Mouse (Mus musculus) liver, postnatal 0 days (tissue): ENCODE measurements around the gene Abcb5. TPM values are rescaled to one million over a fixed set of nuclear protein-coding genes. Genes with fewer than 3 reads are reported as not detected.

ENCODE experiments used
- ATAC-seq: fragments of 200-750 bp; cut with Nextera tagmentation; 2 replicates; pipeline ENCODE4 v1.8.0; 2017; ENCODE audit warnings: mild to moderate bottlenecking, moderate library complexity
- DNase-seq: peaks from one replicate; pipeline ENCODE4 v3.0.0-alpha.2; 2016
- H3K27ac ChIP-seq: fragments of 300-500 bp; sonication (generic); 2 replicates; pipeline ENCODE4 v1.5.1; 2014; ENCODE audit warnings: antibody characterized with exemption, moderate library complexity, mild to moderate bottlenecking, low read depth
- H3K27me3 ChIP-seq: fragments of 300-500 bp; sonication (generic); 2 replicates; pipeline ENCODE4 v1.6.1; 2014; ENCODE audit warnings: low read length, control low read depth, mixed read lengths; ENCODE audit not compliant: insufficient read depth
- H3K36me3 ChIP-seq: fragments of 300-500 bp; sonication (generic); replicated peaks from 2 replicates; pipeline ENCODE4 v1.6.1; 2014; ENCODE audit warnings: mild to moderate bottlenecking, control low read depth, low read length, moderate library complexity, mixed read lengths; ENCODE audit not compliant: insufficient read depth
- H3K4me1 ChIP-seq: fragments of 300-500 bp; sonication (generic); 2 replicates; pipeline ENCODE4 v1.6.1; 2014; ENCODE audit warnings: antibody characterized with exemption, mild to moderate bottlenecking, control low read depth; ENCODE audit not compliant: insufficient read depth
- H3K4me2 ChIP-seq: fragments of 300-500 bp; sonication (generic); 2 replicates; pipeline ENCODE4 v1.6.1; 2014; ENCODE audit warnings: low read depth, mild to moderate bottlenecking, low read length, moderate library complexity, mixed read lengths
- H3K4me3 ChIP-seq: fragments of 300-500 bp; sonication (generic); 2 replicates; pipeline ENCODE4 v1.5.1; 2014; ENCODE audit warnings: low read depth, low read length
- H3K9ac ChIP-seq: fragments of 300-500 bp; sonication (generic); replicated peaks from 2 replicates; pipeline ENCODE4 v1.6.1; 2014; ENCODE audit warnings: mild to moderate bottlenecking, moderate library complexity
- H3K9me3 ChIP-seq: fragments of 300-500 bp; sonication (generic); 2 replicates; pipeline ENCODE4 v1.6.1; 2016; ENCODE audit warnings: mild to moderate bottlenecking, control low read depth, low read length, mixed read lengths
- CTCF ChIP-seq: sonication (generic); IDR thresholded peaks from 2 replicates; pipeline ENCODE4 v1.5.1; 2016; ENCODE audit warnings: antibody characterized with exemption, low read depth
- EP300 ChIP-seq: IDR thresholded peaks from 2 replicates; pipeline ENCODE4 v1.6.1; 2016; ENCODE audit warnings: antibody characterized with exemption, low read depth, mild to moderate bottlenecking
- WGBS: fragments of 180-500 bp; shearing (Covaris S2); extraction: QIAGEN DNeasy Blood & Tissue Kit; methylation state at CpG from one replicate; pipeline ENCODE4 v1.1.7; 2014; ENCODE audit not compliant: insufficient replicate concordance; 5-methylcytosine and 5-hydroxymethylcytosine counted together
- polyA plus RNA-seq: library from polyadenylated mRNA; unstranded; fragments of >200 nt; fragmentation: Nextera tagmentation; extraction: Ambion mirVana; gene quantifications from 2 replicates; pipeline ENCODE4 v1.2.1, GENCODE M21; 2015

The Abcb5 gene
- not detected in 2 replicates for polyA plus RNA-seq

DNA sequence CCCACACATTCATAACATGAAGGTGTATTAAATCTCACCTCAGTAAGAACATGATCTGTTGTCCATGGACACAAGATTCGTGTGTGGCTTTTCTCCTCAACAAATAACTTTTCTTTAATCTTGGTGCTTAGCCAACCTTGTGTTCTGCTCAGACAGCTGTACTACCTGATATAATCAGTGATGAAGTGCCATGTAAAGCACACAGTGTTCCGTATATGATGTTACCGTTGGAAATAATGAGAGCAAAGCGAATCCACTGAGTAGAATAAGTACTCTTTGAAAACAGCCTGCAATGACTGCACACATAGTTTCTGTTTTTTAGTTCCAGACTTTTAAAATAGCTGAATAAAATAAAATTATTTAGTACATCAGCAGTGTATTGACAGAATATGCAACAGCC, at the start of gene Abcb5:
Abcb5 (minus strand) TSS at position 101 of the 400 bp plus-strand sequence.
- Histone ChIP-seq H3K4me1 (no peaks in the 10 kb centered on the region), H3K4me2 (no peak within 1 kb of the TSS), H3K27ac (no peak within 1 kb of the TSS), H3K27me3 (no peaks in the 10 kb centered on the region), H3K9ac (no peak within 1 kb of the TSS), H3K4me3 (no peak within 1 kb of the TSS), H3K36me3 (no peaks in the 10 kb centered on the region), H3K9me3 (no peaks in the 10 kb centered on the region)
- DNase-seq: no peak
- ATAC-seq: no peak
- no peak for TF ChIP-seq EP300
- no peak for TF ChIP-seq CTCF
- 75% methylated on average over 4 of the region's 4 CpGs for WGBS

DNA sequence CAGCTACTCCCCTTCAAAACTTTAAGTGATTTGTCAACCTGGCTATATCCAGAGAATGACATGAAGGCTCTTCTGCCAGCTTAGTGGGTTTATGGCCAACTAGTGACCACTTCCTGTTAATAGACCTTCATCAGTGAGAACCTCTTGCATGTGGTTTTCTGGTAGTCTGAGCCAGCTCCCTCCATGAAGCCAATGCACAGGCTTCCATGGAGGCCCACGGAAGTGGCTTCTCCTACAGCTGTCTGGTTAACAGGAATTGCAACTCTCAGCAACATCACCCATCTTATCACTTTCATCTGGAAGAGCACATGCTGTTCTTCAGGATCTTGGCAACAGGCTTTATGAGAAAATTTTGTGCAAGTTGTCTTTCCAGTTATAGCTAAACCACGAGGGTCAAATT, 33.0 kb upstream of the Abcb5 start:
- Histone ChIP-seq H3K27ac (no peak overlapping the region), H3K36me3 (no peaks in the 10 kb centered on the region)
- no peak for DNase-seq

DNA sequence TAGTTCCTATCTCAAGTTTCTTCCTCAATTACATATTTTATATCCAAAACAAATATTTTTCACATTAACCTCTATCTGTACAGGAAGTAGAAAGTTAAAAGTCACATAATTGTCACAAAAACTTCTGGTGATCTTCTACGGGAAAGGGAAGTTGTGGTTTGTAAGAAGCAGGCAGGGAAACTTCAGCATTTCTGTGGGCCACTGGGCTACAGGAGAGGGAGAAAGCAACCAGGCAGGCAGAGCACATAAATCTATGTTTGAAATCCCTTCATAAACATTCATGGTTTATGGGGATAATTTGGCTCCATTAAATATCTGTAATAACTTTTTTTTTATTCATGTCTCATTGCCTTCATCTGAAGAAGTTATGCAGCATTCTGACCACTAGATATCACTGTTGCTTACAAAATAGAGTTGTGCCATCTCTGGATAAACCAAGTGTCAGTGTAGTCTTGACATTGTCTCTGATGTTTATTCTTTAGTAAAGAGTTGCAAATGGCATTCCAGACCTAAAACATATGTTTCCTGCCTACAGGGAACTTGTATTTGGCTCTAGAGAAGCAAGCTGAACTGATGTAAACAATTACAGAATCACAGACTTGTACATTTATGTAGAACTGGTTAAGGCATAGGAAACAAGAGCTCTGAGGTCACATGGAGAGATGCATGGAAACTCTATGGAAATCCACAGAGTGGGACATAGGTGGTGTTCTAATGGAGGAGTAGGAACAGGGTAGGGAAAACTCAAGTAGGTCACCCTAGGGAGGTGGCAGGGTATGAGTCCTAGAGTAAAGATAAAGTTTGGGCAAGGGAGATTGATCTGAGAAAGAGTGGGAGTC, 28.3 kb upstream of the Abcb5 start:
- Histone ChIP-seq H3K27me3 (no peaks in the 10 kb centered on the region), H3K9ac (no peak overlapping the region), H3K27ac (no peak overlapping the region), H3K9me3 (no peaks in the 10 kb centered on the region), H3K4me3 (no peak overlapping the region), H3K4me1 (no peaks in the 10 kb centered on the region), H3K36me3 (no peaks in the 10 kb centered on the region), H3K4me2 (no peak overlapping the region)
- 24% methylated on average over 1 of the region's 1 CpGs for WGBS
- DNase-seq (no peak), ATAC-seq (no peak)
- TF ChIP-seq EP300: no peak
- peak; percentile 49 for TF ChIP-seq CTCF

More for the DNA sequence above, 33.0 kb upstream of the Abcb5 start:
- Histone ChIP-seq H3K27me3 (no peaks in the 10 kb centered on the region), H3K4me1 (no peaks in the 10 kb centered on the region), H3K9me3 (no peaks in the 10 kb centered on the region), H3K9ac (no peak overlapping the region), H3K4me2 (no peak overlapping the region), H3K4me3 (no peak overlapping the region)
- whole genome bisulfite sequencing: 22% methylated on average over 2 of the region's 2 CpGs
- TF ChIP-seq CTCF: no peak
- no peak for TF ChIP-seq EP300
- no peak for ATAC-seq

GRCm38 (mm10) chr12:118984852-118985251, 18.6 kb upstream of the Abcb5 start:
- no peaks in the 10 kb centered on the region for H3K36me3 ChIP-seq
- DNase-seq: no peak
- H3K9ac ChIP-seq: no peak overlapping the region
- no peaks in the 10 kb centered on the region for H3K4me1 ChIP-seq
- H3K4me2 ChIP-seq: no peak overlapping the region
- no peak for ATAC-seq
- no peak overlapping the region for H3K27ac ChIP-seq
- H3K9me3 ChIP-seq: no peaks in the 10 kb centered on the region
- H3K4me3 ChIP-seq: no peak overlapping the region
- 70% methylated on average over 1 of the region's 1 CpGs for WGBS
- H3K27me3 ChIP-seq: no peaks in the 10 kb centered on the region
- no peak for TF ChIP-seq CTCF
- no peak for TF ChIP-seq EP300

GRCm38 (mm10) chr12:118930386-118931318, 35.6 kb downstream of the Abcb5 start:
- TF ChIP-seq CTCF: peak; percentile 74
- no peak for TF ChIP-seq EP300
- no peak overlapping the region for H3K4me2 ChIP-seq
- peak; percentile 55 for DNase-seq
- H3K9me3 ChIP-seq: no peaks in the 10 kb centered on the region
- no peak overlapping the region for H3K9ac ChIP-seq
- no peak overlapping the region for H3K4me3 ChIP-seq
- no peak; the same call in 1 of the 2 replicates for ATAC-seq
- no peaks in the 10 kb centered on the region for H3K4me1 ChIP-seq
- WGBS: 24% methylated on average over 13 of the region's 13 CpGs
- no peak overlapping the region for H3K27ac ChIP-seq
- no peaks in the 10 kb centered on the region for H3K36me3 ChIP-seq
- H3K27me3 ChIP-seq: no peaks in the 10 kb centered on the region

DNA sequence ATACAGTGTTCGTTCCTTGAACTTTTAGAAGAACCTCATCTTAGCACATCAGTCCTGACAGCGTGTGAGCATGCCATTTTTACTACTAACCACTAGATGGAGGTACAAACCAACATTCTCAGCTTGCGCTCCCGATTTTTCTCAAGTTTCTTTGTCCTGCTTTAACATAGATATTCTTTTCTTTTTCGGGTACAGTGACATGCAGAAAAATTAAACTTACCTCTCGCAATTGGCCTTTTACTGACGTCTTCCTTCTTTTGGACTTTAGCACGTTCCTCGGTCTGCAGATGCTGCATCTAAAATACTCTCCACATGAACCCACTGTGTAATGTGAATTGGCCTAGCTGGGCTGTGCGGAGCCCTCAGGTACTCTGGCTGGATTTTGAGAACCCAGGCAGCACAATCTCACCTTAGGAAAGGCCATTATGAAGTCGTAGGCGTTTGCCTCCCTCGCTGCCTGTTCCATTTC, 39.4 kb downstream of the Abcb5 start:
- Histone ChIP-seq H3K4me1 (no peaks in the 10 kb centered on the region), H3K4me2 (no peak overlapping the region), H3K9ac (no peak overlapping the region), H3K27me3 (no peaks in the 10 kb centered on the region), H3K27ac (no peak overlapping the region), H3K9me3 (no peaks in the 10 kb centered on the region), H3K4me3 (no peak overlapping the region), H3K36me3 (no peaks in the 10 kb centered on the region)
- DNase-seq (no peak), ATAC-seq (no peak)
- TF ChIP-seq EP300: no peak
- peak; percentile 68 for TF ChIP-seq CTCF
- WGBS: 22% methylated on average over 13 of the region's 13 CpGs
